Mouse (Mus musculus): ENCODE results near the gene Rsu1. TPM values are rescaled to one million over a fixed set of nuclear protein-coding genes. Genes with fewer than 3 reads are reported as not detected.

The Rsu1 gene
- 8.6 and 9.9 TPM in 2 replicates for polyA plus RNA-seq (2012; ENCODE audit: low replicate concordance)

DNA sequence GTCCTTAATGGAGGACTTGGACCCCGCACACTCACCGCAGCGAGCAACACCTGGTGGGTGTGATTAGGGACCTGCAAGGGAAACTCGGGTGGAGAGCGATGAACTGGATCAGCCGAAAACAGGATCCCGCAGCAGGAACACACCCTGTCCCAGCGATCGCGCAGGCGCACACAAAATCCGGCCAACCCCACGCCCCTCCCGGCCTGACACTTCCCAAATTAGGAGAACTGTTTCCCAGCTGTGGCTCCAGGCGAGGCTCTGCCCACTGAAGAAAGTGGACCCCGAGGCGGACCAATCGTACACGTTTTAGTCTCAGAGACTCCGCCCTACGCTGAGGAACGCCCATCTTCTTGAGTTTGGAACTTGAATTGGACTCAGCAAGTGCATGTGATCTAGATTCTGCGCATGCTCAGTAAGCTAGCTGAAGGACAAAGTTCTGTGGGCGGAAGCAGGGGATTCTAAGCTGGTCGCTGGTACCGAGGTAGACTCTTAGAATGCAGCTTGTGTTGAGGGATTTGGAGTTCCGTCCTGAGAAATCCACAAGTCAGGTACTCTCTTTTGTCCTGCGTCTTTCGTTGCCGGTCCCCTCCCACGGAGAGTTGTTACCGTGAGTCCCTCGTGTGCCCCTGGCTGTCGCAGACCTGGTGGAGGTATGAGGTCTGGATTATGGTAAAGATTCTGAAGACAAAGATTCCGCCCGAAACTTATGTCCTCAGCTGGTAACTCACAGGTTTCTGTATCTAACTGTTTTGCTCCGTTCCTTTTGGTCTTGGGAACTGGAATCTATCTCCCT, at the start of gene Rsu1:
Rsu1 (minus strand) TSS at position 251 of the 793 bp plus-strand sequence.

Other genes starting within 250 kb of the Rsu1 start
- gene Cubn, start 220.4 kb upstream of the Rsu1 start, polyA plus RNA-seq (2012; ENCODE audit: low replicate concordance): not detected in 2 replicates

Measured in hematopoietic multipotent progenitor cell, adult 10-12 weeks (in vitro differentiated cells).